Mouse (Mus musculus) midbrain, postnatal 0 days (tissue): ENCODE data around the gene Mrps35. TPM values are rescaled to one million over a fixed set of nuclear protein-coding genes. Genes with fewer than 3 reads are reported as not detected.

ENCODE experiments used
- ATAC-seq: fragments of 200-750 bp; cut with Nextera tagmentation; 2 replicates; pipeline ENCODE4 v1.8.0; 2017; ENCODE audit warnings: moderate number of reproducible peaks, mild to moderate bottlenecking, moderate TSS enrichment, moderate library complexity; ENCODE audit not compliant: low FRiP score
- DNase-seq: peaks from one replicate; pipeline ENCODE4 v3.0.0-alpha.2; 2015; ENCODE audit warnings: low spot score
- H3K27ac ChIP-seq: fragments of 300-500 bp; sonication (generic); 2 replicates; pipeline ENCODE4 v1.5.1; 2014; ENCODE audit warnings: low read depth, mild to moderate bottlenecking, low read length, mixed read lengths
- H3K27me3 ChIP-seq: fragments of 300-500 bp; sonication (generic); 2 replicates; pipeline ENCODE4 v1.6.1; 2014; ENCODE audit warnings: low read length, control low read depth, mixed read lengths; ENCODE audit not compliant: insufficient read depth
- H3K36me3 ChIP-seq: fragments of 300-500 bp; sonication (generic); 2 replicates; pipeline ENCODE4 v1.6.1; 2014; ENCODE audit warnings: low read length, control low read depth, mixed read lengths; ENCODE audit not compliant: insufficient read depth
- H3K4me1 ChIP-seq: fragments of 300-500 bp; sonication (generic); 2 replicates; pipeline ENCODE4 v1.6.1; 2014; ENCODE audit warnings: mild to moderate bottlenecking, control low read depth, antibody characterized with exemption, low read length, mixed read lengths; ENCODE audit not compliant: insufficient read depth
- H3K4me2 ChIP-seq: fragments of 300-500 bp; sonication (generic); 2 replicates; pipeline ENCODE4 v1.6.1; 2014; ENCODE audit warnings: low read depth, mild to moderate bottlenecking, low read length, mixed read lengths; ENCODE audit not compliant: poor library complexity, severe bottlenecking
- H3K4me3 ChIP-seq: fragments of 300-500 bp; sonication (generic); 2 replicates; pipeline ENCODE4 v1.5.1; 2014; ENCODE audit warnings: low read depth, mild to moderate bottlenecking, low read length, moderate library complexity
- H3K9ac ChIP-seq: fragments of 300-500 bp; sonication (generic); replicated peaks from 2 replicates; pipeline ENCODE4 v1.6.1; 2014; ENCODE audit warnings: mild to moderate bottlenecking, low read length, moderate library complexity, mixed read lengths; ENCODE audit not compliant: poor library complexity, severe bottlenecking
- H3K9me3 ChIP-seq: fragments of 300-500 bp; sonication (generic); 2 replicates; pipeline ENCODE4 v1.6.1; 2016; ENCODE audit warnings: low read length, control low read depth
- CTCF ChIP-seq: IDR thresholded peaks from 2 replicates; pipeline ENCODE4 v1.5.1; 2016; ENCODE audit warnings: antibody characterized with exemption, mild to moderate bottlenecking
- WGBS: fragments of 180-500 bp; shearing (Covaris S2); extraction: QIAGEN DNeasy Blood & Tissue Kit; methylation state at CpG from one replicate; pipeline ENCODE4 v1.1.7; 2014; 5-methylcytosine and 5-hydroxymethylcytosine counted together
- polyA plus RNA-seq: library from polyadenylated mRNA; unstranded; fragments of >200 nt; fragmentation: Nextera tagmentation; extraction: Ambion mirVana; gene quantifications from 2 replicates; pipeline ENCODE4 v1.2.1, GENCODE M21; 2015
- total RNA-seq: library from RNA; depleted of rRNA; stranded (reverse); fragments of >200 nt; gene quantifications from 2 replicates; pipeline ENCODE4 v1.2.3, GENCODE M21; 2014; rRNA removed

Gene Mrps35
- total and polyA plus RNA-seq, 2 experiments from 2014 or later, result 8.9 to 61.0 TPM

- Histone ChIP-seq H3K9ac (no peak overlapping the region), H3K4me1 (no peaks in the 10 kb centered on the region), H3K36me3 (no peaks in the 10 kb centered on the region), H3K27me3 (no peaks in the 10 kb centered on the region), H3K4me3 (no peak overlapping the region), H3K4me2 (no peak overlapping the region), H3K27ac (no peak overlapping the region), H3K9me3 (no peaks in the 10 kb centered on the region)
- no peak for ATAC-seq
- no peak for DNase-seq
- WGBS, result 89% methylated on average over 3 of the region's 3 CpGs
- TF ChIP-seq CTCF, result no peak
These were observed 75.6 kb downstream of the Mrps35 start for GRCm38 (mm10) chr6:147118190-147118589.

DNA sequence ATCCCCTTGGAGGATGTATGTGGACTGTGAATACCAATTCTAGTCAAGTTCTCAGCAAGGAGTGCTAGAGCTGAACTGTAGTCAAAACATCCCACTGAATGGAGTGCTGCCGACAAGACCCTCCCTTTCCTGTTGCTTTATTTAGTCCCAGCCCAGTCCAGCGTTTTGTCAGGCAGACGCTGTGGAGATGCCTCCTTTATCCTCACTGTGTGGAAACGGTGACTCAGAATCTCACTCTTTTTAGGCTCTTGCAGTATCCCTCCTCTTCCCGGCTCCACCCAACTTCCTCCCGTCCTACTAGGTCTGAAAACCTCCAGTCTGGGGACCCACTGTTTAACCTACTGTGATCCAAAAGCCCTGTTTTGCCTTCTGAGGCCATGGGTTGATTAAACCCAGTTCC lies 78.8 kb downstream of the Mrps35 start:
- H3K9ac ChIP-seq, result no peak overlapping the region
- no peaks in the 10 kb centered on the region for H3K27me3 ChIP-seq
- ATAC-seq (no peak), DNase-seq (no peak)
- no peaks in the 10 kb centered on the region for H3K36me3 ChIP-seq
- no peak overlapping the region for H3K4me3 ChIP-seq
- no peak for TF ChIP-seq CTCF
- no peak overlapping the region for H3K27ac ChIP-seq
- H3K4me1 ChIP-seq, result no peaks in the 10 kb centered on the region
- H3K4me2 ChIP-seq, result no peak overlapping the region
- no peaks in the 10 kb centered on the region for H3K9me3 ChIP-seq
- WGBS, result 50% methylated on average over 6 of the region's 6 CpGs

Other genes starting within 250 kb of the Mrps35 start
- 2.5 and 6.4 TPM in 2 replicates for gene Arntl2, start 246.7 kb upstream of the Mrps35 start, total RNA-seq
- gene Arntl2, start 246.7 kb upstream of the Mrps35 start, polyA plus RNA-seq, result 4.5 and 6.4 TPM in 2 replicates
- not detected in 2 replicates for gene Smco2, start 192.7 kb upstream of the Mrps35 start, total RNA-seq
- not detected in 2 replicates for gene Smco2, start 192.7 kb upstream of the Mrps35 start, polyA plus RNA-seq
- 23.7 and 25.0 TPM in 2 replicates for gene Ppfibp1, start 154.3 kb upstream of the Mrps35 start, total RNA-seq
- gene Ppfibp1, start 154.3 kb upstream of the Mrps35 start, polyA plus RNA-seq, result 21.6 and 25.4 TPM in 2 replicates
- not detected in 2 replicates for gene 1700034J05Rik, start 88.3 kb upstream of the Mrps35 start, total RNA-seq
- gene 1700034J05Rik, start 88.3 kb upstream of the Mrps35 start, polyA plus RNA-seq, result not detected in 2 replicates
- 0.49 and 0.90 TPM in 2 replicates for gene Rep15, start 10.2 kb upstream of the Mrps35 start, total RNA-seq
- 0.59 and 0.83 TPM in 2 replicates for gene Rep15, start 10.2 kb upstream of the Mrps35 start, polyA plus RNA-seq
- 0.57 and 1.9 TPM in 2 replicates for gene Mansc4, start 44.3 kb downstream of the Mrps35 start, total RNA-seq
- gene Mansc4, start 44.3 kb downstream of the Mrps35 start, polyA plus RNA-seq, result 1.4 TPM in 2 replicates
- gene Klhl42, start 48.6 kb downstream of the Mrps35 start, total RNA-seq, result 26.0 and 32.5 TPM in 2 replicates
- 6.4 and 6.5 TPM in 2 replicates for gene Klhl42, start 48.6 kb downstream of the Mrps35 start, polyA plus RNA-seq
- 0.85 and 2.5 TPM in 2 replicates for gene Pthlh, start 221.4 kb downstream of the Mrps35 start, total RNA-seq
- 2.3 TPM in 2 replicates for gene Pthlh, start 221.4 kb downstream of the Mrps35 start, polyA plus RNA-seq